Mouse (Mus musculus): Measurements from ENCODE around the gene Sdhaf1. TPM values are rescaled to one million over a fixed set of nuclear protein-coding genes. Genes with fewer than 3 reads are reported as not detected.

Sdhaf1 gene
- total RNA-seq (2015; ENCODE audit: low replicate concordance) = 2.5 TPM in 1 of 2 replicates, not detected in the other
- total RNA-seq (2017; ENCODE audit: low replicate concordance) = 0.45 and 0.64 TPM in 2 replicates

GRCm38 (mm10) chr7:30323795-30324194, at the start of gene Sdhaf1:
Gene Sdhaf1 (minus strand): TSS chr7:30323895.
- no peak for ATAC-seq (replicated peaks; ENCODE audit: low FRiP score, poor library complexity, severe bottlenecking)

DNA sequence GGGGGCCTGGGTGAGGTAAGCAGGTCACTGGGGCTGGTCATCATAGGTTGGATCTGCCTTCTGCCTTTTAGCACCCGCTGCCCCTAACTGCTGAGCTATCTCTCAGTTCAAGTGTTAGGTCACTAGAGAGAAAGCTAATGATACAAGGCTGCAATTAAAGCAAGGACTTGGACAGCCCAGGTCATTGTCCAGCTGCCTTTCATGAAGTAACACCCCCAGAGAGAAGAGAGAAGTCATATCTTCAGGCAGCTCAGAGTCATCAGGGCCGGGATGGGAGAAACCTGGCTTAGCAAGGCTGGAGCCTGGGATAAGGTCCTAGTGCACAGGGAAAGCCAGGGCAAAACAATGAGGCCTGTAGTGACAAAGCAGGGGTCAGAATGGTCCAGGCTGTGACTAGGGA, 43.8 kb upstream of the Sdhaf1 start:
- no peak for ATAC-seq (replicated peaks; ENCODE audit: low FRiP score, poor library complexity, severe bottlenecking)

GRCm38 (mm10) chr7:30363344-30363738, 39.6 kb upstream of the Sdhaf1 start:
- no peak for ATAC-seq (replicated peaks; ENCODE audit: low FRiP score, poor library complexity, severe bottlenecking)

- ATAC-seq (replicated peaks; ENCODE audit: low FRiP score, poor library complexity, severe bottlenecking) = no peak
Measured at GRCm38 (mm10) chr7:30362652-30363343, 39.1 kb upstream of the Sdhaf1 start, which contains the start of gene Lrfn3. Gene Lrfn3 (minus strand): TSS chr7:30362772.

GRCm38 (mm10) chr7:30360028-30360427, 36.3 kb upstream of the Sdhaf1 start:
- ATAC-seq (replicated peaks; ENCODE audit: low FRiP score, poor library complexity, severe bottlenecking) = no peak

DNA sequence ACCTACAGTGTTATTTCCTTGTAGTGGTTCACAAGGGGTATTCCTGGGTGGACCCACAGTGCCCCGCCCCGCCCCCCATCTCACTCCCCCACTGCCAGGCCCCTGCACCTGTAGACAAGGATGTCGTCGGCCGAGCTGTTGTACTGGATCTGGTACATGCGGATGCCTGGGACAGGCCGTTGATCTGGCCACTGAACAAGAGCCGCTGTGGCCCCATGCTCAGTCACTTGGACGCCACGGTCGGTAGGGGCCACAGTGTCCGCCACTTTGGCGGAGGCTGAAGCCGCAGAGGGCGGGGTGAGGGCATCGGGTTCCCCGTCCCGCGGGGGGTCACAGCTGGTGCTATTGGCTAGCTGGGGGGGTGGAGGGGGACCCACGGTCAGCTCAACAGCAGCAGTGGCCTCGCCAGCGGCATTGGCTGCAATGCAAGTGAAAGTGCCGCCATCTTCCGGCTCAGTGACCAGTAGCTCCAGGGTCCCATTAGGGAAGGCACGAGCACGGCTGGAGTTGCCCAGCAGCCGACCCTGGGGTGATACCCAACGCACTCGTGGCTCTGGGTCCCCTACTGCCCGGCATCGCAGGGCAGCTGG, 35.7 kb upstream of the Sdhaf1 start:
- ATAC-seq (replicated peaks; ENCODE audit: low FRiP score, poor library complexity, severe bottlenecking) = no peak

DNA sequence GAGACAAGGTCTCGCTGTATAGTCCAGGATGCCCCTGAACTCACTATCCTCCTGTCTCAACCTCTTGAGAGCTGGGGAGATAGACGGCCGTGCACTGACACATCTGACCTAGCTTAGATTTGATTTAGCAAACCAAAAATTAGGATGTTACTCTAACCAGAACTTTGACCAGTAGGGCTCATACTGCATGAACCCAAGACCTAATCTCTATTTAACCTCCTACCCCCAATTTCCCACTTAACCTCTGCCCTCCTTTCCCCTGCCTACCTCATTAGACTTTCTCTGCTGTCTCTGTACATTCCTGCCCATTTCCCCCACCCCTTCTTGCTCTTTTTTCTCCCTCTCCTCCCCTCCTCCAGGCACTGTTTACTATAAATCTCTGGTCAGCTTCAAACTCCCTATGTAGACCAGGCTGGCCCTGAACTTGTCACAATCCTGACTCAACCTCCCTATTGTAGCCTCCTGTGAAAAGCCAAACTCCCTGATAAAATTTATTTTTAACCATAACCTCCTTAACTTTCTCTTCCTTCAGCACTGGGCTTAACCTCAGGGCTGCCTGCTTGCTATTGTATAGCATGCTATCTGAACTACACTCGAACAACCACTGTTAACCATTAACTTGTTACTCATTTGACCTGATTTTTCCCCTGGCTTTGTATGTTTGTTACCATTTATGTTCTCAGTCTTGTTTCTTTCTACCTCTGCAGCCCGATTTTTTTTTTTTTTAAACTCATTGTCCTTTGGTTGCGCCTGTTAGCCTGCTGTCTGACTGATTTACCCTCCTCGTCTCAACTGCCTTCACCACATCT, 34.9 kb upstream of the Sdhaf1 start:
- no peak for ATAC-seq (replicated peaks; ENCODE audit: low FRiP score, poor library complexity, severe bottlenecking)

DNA sequence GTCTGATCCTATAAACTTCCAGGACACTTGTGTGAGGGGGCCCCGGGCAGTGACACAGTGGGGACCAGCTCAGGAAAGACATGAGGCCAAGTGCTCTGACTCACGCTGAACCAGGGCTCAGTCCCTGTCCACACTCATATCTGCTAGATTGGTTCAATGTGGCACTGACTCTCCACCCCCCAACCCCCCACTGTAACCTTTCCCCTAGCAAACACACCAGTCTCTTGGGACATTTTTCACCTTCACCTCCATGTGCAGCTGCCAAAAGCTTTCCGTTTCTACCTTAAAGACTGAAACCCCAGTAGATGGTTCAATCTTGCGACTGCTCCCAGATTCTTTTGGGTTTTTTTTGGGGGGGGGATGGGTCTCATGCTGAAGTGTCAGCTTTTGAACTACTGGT, 30.4 kb upstream of the Sdhaf1 start:
- no peak for ATAC-seq (replicated peaks; ENCODE audit: low FRiP score, poor library complexity, severe bottlenecking)

- no peak for ATAC-seq (replicated peaks; ENCODE audit: low FRiP score, poor library complexity, severe bottlenecking)
Measured at GRCm38 (mm10) chr7:30353279-30353822, 29.7 kb upstream of the Sdhaf1 start.

DNA sequence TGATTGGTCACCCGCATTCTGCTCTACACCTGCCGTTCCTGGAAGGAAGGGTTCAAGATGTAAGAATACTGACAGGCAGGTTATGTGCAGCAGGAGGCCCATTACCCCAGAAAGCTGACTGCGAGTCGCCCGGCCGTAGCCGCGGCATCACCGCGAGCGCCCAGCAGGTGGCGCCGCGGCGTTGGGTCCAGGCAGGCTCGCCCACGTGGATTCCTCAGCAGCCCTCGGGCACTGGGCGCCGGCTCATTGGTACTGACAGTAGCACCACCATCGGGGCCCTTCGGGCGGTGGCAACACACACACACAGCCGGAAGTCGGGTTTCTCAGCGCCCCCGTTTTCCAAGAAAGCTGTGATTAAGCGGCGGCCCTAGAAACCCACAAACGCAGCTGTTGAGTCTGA, 24.1 kb upstream of the Sdhaf1 start:
- no peak for ATAC-seq (replicated peaks; ENCODE audit: low FRiP score, poor library complexity, severe bottlenecking)

DNA sequence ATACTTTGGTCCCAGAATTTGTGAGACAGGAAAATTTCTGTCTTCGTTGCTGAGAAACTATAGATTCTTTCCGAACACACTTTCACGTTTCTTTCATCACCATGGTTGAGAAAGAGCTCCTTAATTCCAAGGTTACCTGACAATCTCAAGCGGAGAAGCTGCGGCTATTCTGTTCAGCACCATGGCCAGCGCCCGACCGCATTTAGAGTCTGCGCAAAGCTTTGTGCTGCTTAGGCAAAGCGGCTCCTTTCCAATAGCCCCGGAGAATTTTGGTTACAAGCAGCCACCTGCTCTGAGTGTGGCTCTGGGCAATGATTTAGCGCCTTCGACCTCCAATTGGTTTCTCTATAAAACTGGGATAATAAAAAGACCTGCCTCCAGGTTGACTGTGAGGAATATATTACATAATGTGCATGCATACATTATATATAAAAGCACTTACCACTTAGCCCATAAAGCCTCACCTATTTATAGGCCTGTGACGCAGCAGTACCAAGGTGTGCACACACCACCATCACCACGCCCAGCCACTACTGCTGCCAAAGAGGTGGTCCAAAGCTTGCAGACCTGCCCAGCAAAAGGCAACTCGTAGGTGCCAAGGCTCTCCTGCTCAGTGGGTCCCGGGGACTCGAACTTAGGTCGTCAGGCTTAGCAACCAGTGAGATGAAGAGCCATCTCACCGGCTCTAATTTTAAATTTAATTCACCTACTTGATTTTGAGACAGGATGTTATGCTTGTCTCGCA, 23.1 kb upstream of the Sdhaf1 start:
- no peak for ATAC-seq (replicated peaks; ENCODE audit: low FRiP score, poor library complexity, severe bottlenecking)

- no peak for ATAC-seq (replicated peaks; ENCODE audit: low FRiP score, poor library complexity, severe bottlenecking)
Measured at GRCm38 (mm10) chr7:30339432-30340109, 15.9 kb upstream of the Sdhaf1 start.

- ATAC-seq (replicated peaks; ENCODE audit: low FRiP score, poor library complexity, severe bottlenecking) = no peak
Measured at GRCm38 (mm10) chr7:30336384-30336783, 12.7 kb upstream of the Sdhaf1 start.

GRCm38 (mm10) chr7:30335688-30336087, 12.0 kb upstream of the Sdhaf1 start:
- ATAC-seq (replicated peaks; ENCODE audit: low FRiP score, poor library complexity, severe bottlenecking) = no peak

DNA sequence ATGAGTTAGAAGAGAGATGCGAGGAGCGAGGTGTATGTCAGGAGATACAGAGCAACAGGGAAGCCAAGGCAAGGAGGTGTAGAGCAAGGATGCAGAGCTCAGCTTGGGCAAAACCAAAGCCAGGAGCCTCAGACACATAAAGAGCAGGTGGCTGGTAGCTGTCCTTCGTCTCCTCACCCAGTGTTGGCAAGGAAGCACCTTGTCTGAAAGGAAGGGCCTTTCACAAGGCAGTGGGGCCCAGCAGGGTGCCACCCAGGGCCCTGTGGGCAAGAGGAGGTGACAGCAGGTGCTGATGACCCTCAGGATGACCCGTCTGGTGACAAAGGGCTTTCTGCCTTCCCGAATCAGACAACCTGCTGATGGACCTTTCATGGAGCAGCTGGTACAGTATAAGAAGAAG, 10.9 kb upstream of the Sdhaf1 start:
- ATAC-seq (replicated peaks; ENCODE audit: low FRiP score, poor library complexity, severe bottlenecking) = no peak

- no peak for ATAC-seq (replicated peaks; ENCODE audit: low FRiP score, poor library complexity, severe bottlenecking)
Measured at GRCm38 (mm10) chr7:30333436-30333835, 9.7 kb upstream of the Sdhaf1 start.

DNA sequence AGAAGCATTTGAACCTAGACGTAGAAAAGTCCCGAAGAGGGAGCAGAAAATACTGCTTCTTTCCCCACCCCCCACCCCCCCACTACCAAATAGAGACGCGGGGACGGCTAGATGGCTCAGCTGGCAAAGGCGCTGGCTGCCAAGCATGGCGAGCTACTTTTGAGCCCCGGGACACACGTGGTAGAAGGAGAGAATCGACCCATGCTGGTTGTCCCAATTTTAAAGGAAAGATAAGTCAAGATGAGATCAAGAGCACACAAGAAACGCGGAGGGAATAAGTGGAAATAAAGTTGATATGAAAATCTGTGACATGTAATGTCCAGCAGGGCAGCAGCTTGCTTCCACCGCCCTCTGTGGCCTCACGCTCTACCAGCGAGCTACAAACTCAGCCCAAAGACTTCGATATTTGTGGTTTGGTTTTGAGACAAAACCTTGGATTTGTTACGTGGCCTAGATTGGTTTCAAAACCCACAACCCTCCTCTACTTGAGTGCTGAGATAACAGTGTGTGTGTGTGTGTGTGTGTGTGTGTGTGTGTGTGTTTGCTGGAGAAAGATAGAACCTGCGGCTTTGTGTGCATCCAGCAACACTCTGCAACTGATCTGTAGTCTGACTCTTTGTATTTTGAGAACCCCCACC, 9.0 kb upstream of the Sdhaf1 start:
- no peak for ATAC-seq (replicated peaks; ENCODE audit: low FRiP score, poor library complexity, severe bottlenecking)

DNA sequence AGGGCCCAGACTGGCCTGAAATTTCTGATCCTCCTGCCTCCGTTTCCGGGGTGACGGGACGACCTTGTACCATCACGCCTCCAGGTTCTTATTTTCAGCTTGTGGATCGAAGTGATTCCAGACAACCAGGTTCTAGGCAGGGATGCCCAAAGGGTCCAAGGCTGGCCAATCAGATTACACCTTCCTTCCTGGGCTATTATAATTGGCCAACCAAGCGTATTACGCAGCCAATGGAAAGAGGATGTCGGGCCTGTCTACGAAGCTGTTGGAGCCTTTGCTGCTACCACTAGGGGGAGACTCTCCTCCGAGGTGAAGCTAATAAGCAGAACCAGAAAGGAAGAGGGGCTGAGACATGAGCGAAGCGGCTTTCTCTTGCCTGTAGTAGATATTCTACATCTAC, 8.2 kb upstream of the Sdhaf1 start:
- no peak for ATAC-seq (replicated peaks; ENCODE audit: low FRiP score, poor library complexity, severe bottlenecking)

DNA sequence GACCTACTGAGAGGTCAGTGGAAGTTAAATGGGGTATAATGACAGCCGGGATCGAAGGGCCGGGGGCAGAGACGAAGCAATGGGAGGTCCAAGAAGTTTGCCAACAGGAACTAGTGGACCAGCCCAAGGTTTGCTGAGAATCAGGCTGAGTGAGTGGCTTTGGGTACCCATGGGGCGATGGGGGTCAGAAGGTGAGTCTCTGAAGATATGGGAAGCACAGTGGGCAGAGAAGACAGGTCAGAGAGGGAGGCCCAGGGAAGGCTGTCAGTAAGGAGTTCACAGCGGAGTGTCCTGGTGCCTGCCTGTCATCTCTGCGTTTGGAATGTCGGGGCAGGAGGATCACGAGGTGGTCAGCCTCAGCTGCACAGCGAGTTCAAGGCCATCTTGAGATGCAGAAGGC, 4.7 kb upstream of the Sdhaf1 start:
- no peak for ATAC-seq (replicated peaks; ENCODE audit: low FRiP score, poor library complexity, severe bottlenecking)
